Mouse (Mus musculus) small intestine, adult 2 months (tissue): Measurements from ENCODE around the gene Dhx29.

Experiments used
- CTCF ChIP-seq: fragments of 200-500 bp; IDR thresholded peaks from 2 replicates; pipeline ENCODE4 v1.5.1; 2012; ENCODE audit warnings: low read depth, mild to moderate bottlenecking, control low read depth, inconsistent platforms, low read length, moderate library complexity, mixed read lengths; ENCODE audit not compliant: insufficient replicate concordance, insufficient read length; ENCODE audit errors: extremely low read depth
- POLR2A ChIP-seq: fragments of 200-500 bp; IDR thresholded peaks from 2 replicates; pipeline ENCODE4 v1.6.1; 2012; ENCODE audit warnings: low read depth, mild to moderate bottlenecking, control low read depth, inconsistent platforms, low read length, moderate library complexity

DNA sequence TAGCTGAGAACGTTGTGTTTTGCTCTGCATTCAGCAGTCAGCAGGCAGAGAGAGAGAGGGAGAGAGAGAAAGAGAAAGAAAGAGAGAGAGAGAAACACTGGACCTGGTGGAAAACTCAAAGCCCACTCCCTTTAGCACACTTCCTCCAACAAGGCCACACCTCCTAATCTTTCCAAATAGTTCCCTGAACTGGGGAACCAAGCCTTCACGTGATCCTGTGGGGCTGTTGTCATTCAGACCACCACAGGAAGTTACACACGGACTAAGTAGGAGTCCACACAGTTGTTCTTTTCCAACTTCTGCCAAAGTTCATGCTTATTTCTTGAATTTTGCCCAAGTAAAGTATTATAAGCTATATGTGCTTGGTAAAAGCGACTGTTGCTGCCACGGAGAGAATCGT, 18.6 kb downstream of the Dhx29 start:
- TF ChIP-seq CTCF (no peak), POLR2A (no peak)
